ENCODE assay signal across 26 mouse cellular contexts in the genomic region with DNA sequence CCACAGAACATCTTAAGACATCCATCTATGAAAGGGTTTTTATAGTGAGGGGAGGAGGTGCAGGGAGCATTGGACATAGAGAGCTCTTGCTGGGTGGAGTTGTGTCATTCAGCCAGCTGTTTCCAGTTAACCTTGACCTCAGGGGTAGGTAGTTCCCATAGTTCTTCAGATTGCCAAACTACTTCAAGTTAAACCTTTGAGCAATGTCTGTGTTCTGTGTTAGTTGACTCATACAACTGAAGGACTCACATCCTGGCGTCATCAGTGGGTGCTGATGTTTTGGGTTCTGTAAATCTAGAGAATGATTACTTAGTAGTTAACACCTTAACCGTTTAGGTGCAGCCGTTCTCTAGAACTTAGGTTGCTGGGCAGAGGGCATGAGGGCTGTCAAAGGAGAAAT. TPM values are rescaled to one million over a fixed set of nuclear protein-coding genes. Genes with fewer than 3 reads are reported as not detected.
DNase-seq lines count a peak whose midpoint lies in the region; TF ChIP-seq lines count a peak whose summit lies in the region.
"Had no signal": no experiment of that assay in that cellular context is flagged by ENCODE, and none has a peak within 500 bp of the region (broad histone marks: within the 10 kb centered on the region; RNA-seq: fewer than 3 reads in every experiment).

No protein-coding gene starts in this region.

- DNase-seq in embryo, embryonic 10 days (ENCODE audit: low spot score), result peak; percentile 33
- no peak for DNase-seq in embryo, embryonic 9.5 days (ENCODE audit: extremely low spot score)
- DNase-seq in kidney, postnatal 36 days, result peak; percentile 9 to 12
- no peak for DNase-seq in kidney, postnatal 25 days
- DNase-seq in 416B (ENCODE audit: low read depth), result peak; percentile 77
- peak; percentile 27 to 40 for DNase-seq in adrenal gland, postnatal 36 days
- no peak for DNase-seq in heart, adult 11 months
- no peak for DNase-seq in cerebellum, adult 2 months
- DNase-seq: B cell, adult 2 months; cerebellum, adult 8-10 months; cerebellum, postnatal 36 days; gastrocnemius, postnatal 36 days; heart, postnatal 36 days; kidney, postnatal 4 days; lung, postnatal 14 days; midbrain, embryonic 14.5 days; thymus, adult 18-20 months; thymus, postnatal 4 days had no signal

- H3K4me1 ChIP-seq in cerebellum, adult 2 months (ENCODE audit: control insufficient read depth, insufficient read depth, low read length), result no peaks in the 10 kb centered on the region
- H3K4me1 ChIP-seq: forebrain, embryonic 12.5 days; heart, embryonic 15.5 days had no signal

- no peak overlapping the region for H3K4me3 ChIP-seq in cerebellum, adult 2 months (replicated peaks; ENCODE audit: insufficient read depth, low read depth, low read length)
- H3K4me3 ChIP-seq: forebrain, embryonic 12.5 days; heart, embryonic 15.5 days; hindbrain, embryonic 13.5 days; megakaryocyte, embryonic 14.5 days had no signal

- H3K27ac ChIP-seq in cerebellum, adult 2 months (ENCODE audit: insufficient read depth, low read length), result no peak overlapping the region
- H3K27ac ChIP-seq: forebrain, embryonic 12.5 days; heart, embryonic 15.5 days; hindbrain, embryonic 13.5 days had no signal

- no peak for TF ChIP-seq POLR2A in cerebellum, adult 2 months (IDR thresholded peaks at IDR 0.05; ENCODE audit: borderline replicate concordance, insufficient read depth, low read length)

- no peak for TF ChIP-seq CTCF in cerebellum, adult 2 months (IDR thresholded peaks at IDR 0.05; ENCODE audit: borderline replicate concordance, insufficient read depth, low read depth, low read length)

- WGBS in cerebellum, adult 2 months, result 93% methylated on average over 3 of the region's 3 CpGs

- no peaks in the 10 kb centered on the region for H3K27me3 ChIP-seq in cerebellum, adult 2 months (ENCODE audit: control insufficient read depth, insufficient read depth, low read length)
- H3K27me3 ChIP-seq: CH12.LX; forebrain, embryonic 12.5 days; heart, embryonic 15.5 days; hindbrain, embryonic 13.5 days had no signal

RNA-seq across cellular contexts. Expression of a gene that starts 42.1 kb away (rescaled TPM):
- not detected for total RNA-seq in adrenal gland, postnatal 36 days (2021)
- polyA plus RNA-seq in cerebellum, adult 2 months (2012; rRNA removed), result 18.7 and 21.1 TPM in 2 replicates
- total RNA-seq: G1E had no signal
- polyA plus RNA-seq: G1E; liver, embryonic 16.5 days; small intestine, adult 2 months had no signal

RNA-seq across cellular contexts. Expression of a gene that starts 45.6 kb away (rescaled TPM):
- total RNA-seq in adrenal gland, postnatal 36 days (2021), result 10 to 100 TPM; 12.7 to 13.0 TPM
- 29.8 and 30.9 TPM in 2 replicates for polyA plus RNA-seq in cerebellum, adult 2 months (2012; rRNA removed)

RNA-seq across cellular contexts. Expression of a gene that starts 45.8 kb away (rescaled TPM):
- total RNA-seq in adrenal gland, postnatal 36 days (2021), result 10 to 100 TPM; 31.2 to 35.7 TPM
- 84.2 and 87.1 TPM in 2 replicates for polyA plus RNA-seq in cerebellum, adult 2 months (2012; rRNA removed)

Comparison
In these comparisons a context has a peak if more than half of its experiments do, and no peak if none do; other contexts are left out.
1. DNase-seq: peak in embryo, embryonic 10 days (single experiment), kidney, postnatal 36 days (2 of 2), 416B (single experiment) and adrenal gland, postnatal 36 days (2 of 2); none in embryo, embryonic 9.5 days (single experiment), kidney, postnatal 25 days (0 of 2), heart, adult 11 months (single experiment) and cerebellum, adult 2 months (0 of 2).